Comparison of ENCODE assay signal across 25 mouse cellular contexts in genomic region chr17:87897175-87897574, GRCm38 (mm10). TPM values are rescaled to one million over a fixed set of nuclear protein-coding genes. Genes with fewer than 3 reads are reported as not detected.
DNase-seq lines count a peak whose midpoint lies in the region; ATAC-seq and TF ChIP-seq lines count a peak whose summit lies in the region.
"Had no signal": no experiment of that assay in that cellular context is flagged by ENCODE, and none has a peak within 500 bp of the region (broad histone marks: within the 10 kb centered on the region; RNA-seq: fewer than 3 reads in every experiment).

No protein-coding gene starts in this region.

- H3K27me3 ChIP-seq in hindbrain, embryonic 16.5 days (replicated peaks; ENCODE audit: control insufficient read depth, insufficient read depth, low read length) = no peaks in the 10 kb centered on the region
- no peaks in the 10 kb centered on the region for H3K27me3 ChIP-seq in hindbrain, postnatal 0 days (ENCODE audit: insufficient read depth, low read length)
- no peaks in the 10 kb centered on the region for H3K27me3 ChIP-seq in neural tube, embryonic 15.5 days (replicated peaks)
- H3K27me3 ChIP-seq: embryonic facial prominence, embryonic 12.5 days; limb, embryonic 13.5 days had no signal

- 58% methylated on average over 6 of the region's 6 CpGs for WGBS in hindbrain, embryonic 16.5 days
- WGBS in hindbrain, postnatal 0 days = 61% methylated on average over 6 of the region's 6 CpGs
- WGBS in neural tube, embryonic 15.5 days = 58% methylated on average over 6 of the region's 6 CpGs

- no peak overlapping the region for H3K9ac ChIP-seq in hindbrain, embryonic 16.5 days (ENCODE audit: low read depth, low read length)
- H3K9ac ChIP-seq in hindbrain, postnatal 0 days (replicated peaks; ENCODE audit: low read length) = no peak overlapping the region
- no peak overlapping the region for H3K9ac ChIP-seq in neural tube, embryonic 15.5 days (replicated peaks)
- H3K9ac ChIP-seq: embryonic facial prominence, embryonic 12.5 days; limb, embryonic 13.5 days; liver, embryonic 14.5 days had no signal

- DNase-seq in embryo, embryonic 10 days (ENCODE audit: low spot score) = peak; percentile 26
- DNase-seq in embryo, embryonic 10.5 days (ENCODE audit: low spot score) = no peak
- DNase-seq in hindbrain, postnatal 0 days (ENCODE audit: low spot score) = no peak
- peak; percentile 14 for DNase-seq in neural tube, embryonic 10.5 days (ENCODE audit: extremely low spot score, low spot score)
- DNase-seq in adrenal gland, postnatal 25 days = no peak
- DNase-seq in right cerebral cortex, postnatal 25 days = no peak
- DNase-seq: adrenal gland, postnatal 10 days; cerebellum, adult 11 months; cerebellum, postnatal 14 days; gastrocnemius, postnatal 10 days; heart, adult 2 months; heart, postnatal 36 days; kidney, adult 11 months; thymus, postnatal 14 days had no signal

- H3K4me1 ChIP-seq in hindbrain, embryonic 16.5 days (ENCODE audit: control insufficient read depth, insufficient read depth, low read depth, low read length) = peaks cover 4% of the 10 kb centered on the region
- H3K4me1 ChIP-seq in hindbrain, postnatal 0 days (ENCODE audit: insufficient read depth, low read length) = no peaks in the 10 kb centered on the region
- peaks cover 12% of the 10 kb centered on the region for H3K4me1 ChIP-seq in neural tube, embryonic 15.5 days
- H3K4me1 ChIP-seq: embryonic facial prominence, embryonic 12.5 days; limb, embryonic 13.5 days had no signal

- ATAC-seq in hindbrain, embryonic 16.5 days = 0 out of 2 replicates have a peak, but pooled peaks have one; percentile 37
- no peak for ATAC-seq in hindbrain, postnatal 0 days
- no peak for ATAC-seq in neural tube, embryonic 15.5 days (ENCODE audit: low FRiP score)

- H3K36me3 ChIP-seq in hindbrain, embryonic 16.5 days (ENCODE audit: control insufficient read depth, insufficient read depth, low read length) = no peaks in the 10 kb centered on the region
- H3K36me3 ChIP-seq in hindbrain, postnatal 0 days (ENCODE audit: insufficient read depth, low read length) = no peaks in the 10 kb centered on the region
- no peaks in the 10 kb centered on the region for H3K36me3 ChIP-seq in neural tube, embryonic 15.5 days
- H3K36me3 ChIP-seq: embryonic facial prominence, embryonic 12.5 days; limb, embryonic 13.5 days had no signal

- H3K27ac ChIP-seq in hindbrain, embryonic 16.5 days (ENCODE audit: low read depth, low read length) = no peak overlapping the region
- no peak overlapping the region for H3K27ac ChIP-seq in hindbrain, postnatal 0 days
- H3K27ac ChIP-seq in neural tube, embryonic 15.5 days (replicated peaks) = no peak overlapping the region
- H3K27ac ChIP-seq: embryonic facial prominence, embryonic 12.5 days; heart, adult 2 months; limb, embryonic 13.5 days; liver, embryonic 14.5 days had no signal

- no peaks in the 10 kb centered on the region for H3K9me3 ChIP-seq in hindbrain, embryonic 16.5 days (ENCODE audit: control insufficient read depth, low read length)
- no peaks in the 10 kb centered on the region for H3K9me3 ChIP-seq in hindbrain, postnatal 0 days (ENCODE audit: low read length)
- no peaks in the 10 kb centered on the region for H3K9me3 ChIP-seq in neural tube, embryonic 15.5 days (replicated peaks)
- H3K9me3 ChIP-seq: embryonic facial prominence, embryonic 12.5 days had no signal

- TF ChIP-seq CTCF in hindbrain, postnatal 0 days (IDR thresholded peaks at IDR 0.05; ENCODE audit: low read depth) = no peak

- no peak overlapping the region for H3K4me2 ChIP-seq in hindbrain, embryonic 16.5 days (ENCODE audit: low read length)
- H3K4me2 ChIP-seq in hindbrain, postnatal 0 days (ENCODE audit: low read depth, low read length) = no peak overlapping the region
- H3K4me2 ChIP-seq in neural tube, embryonic 15.5 days = no peak overlapping the region
- H3K4me2 ChIP-seq: embryonic facial prominence, embryonic 12.5 days; limb, embryonic 13.5 days had no signal

- no peak overlapping the region for H3K4me3 ChIP-seq in hindbrain, embryonic 16.5 days (ENCODE audit: low read length)
- no peak overlapping the region for H3K4me3 ChIP-seq in hindbrain, postnatal 0 days (ENCODE audit: low read length)
- no peak overlapping the region for H3K4me3 ChIP-seq in neural tube, embryonic 15.5 days (replicated peaks)
- H3K4me3 ChIP-seq: embryonic facial prominence, embryonic 12.5 days; heart, adult 2 months; limb, embryonic 13.5 days had no signal

RNA-seq across cellular contexts. Expression of gene Rpl36-ps4, which starts 23.6 kb away (rescaled TPM):
- polyA plus RNA-seq in hindbrain, embryonic 16.5 days (2015; fragmentation: Nextera tagmentation; extraction: Ambion mirVana) = not detected in 2 replicates
- not detected in 2 replicates for total RNA-seq in hindbrain, postnatal 0 days (2014; rRNA removed)
- polyA plus RNA-seq in hindbrain, postnatal 0 days (2015; fragmentation: Nextera tagmentation; extraction: Ambion mirVana) = not detected in 2 replicates
- polyA plus RNA-seq in neural tube, embryonic 15.5 days (2015; fragmentation: Nextera tagmentation; extraction: Ambion mirVana) = not detected in 2 replicates
- not detected in 2 replicates for total RNA-seq in adrenal gland, postnatal 25 days (2021)
- total RNA-seq: adrenal gland, postnatal 10 days; gastrocnemius, postnatal 10 days; heart, adult 2 months; heart, postnatal 36 days; layer of hippocampus, postnatal 14 days; megakaryocyte-erythroid progenitor cell, adult 5-6 weeks had no signal
- polyA plus RNA-seq: embryonic facial prominence, embryonic 12.5 days; heart, adult 2 months; heart, embryonic 14.5 days; kidney, embryonic 16.5 days; large intestine, adult 2 months; limb, embryonic 13.5 days; liver, embryonic 14.5 days; small intestine, adult 2 months had no signal

Comparison
In these comparisons a context has a peak if more than half of its experiments do, and no peak if none do; other contexts are left out.
1. DNase-seq: peak in embryo, embryonic 10 days (single experiment) and neural tube, embryonic 10.5 days (single experiment); none in embryo, embryonic 10.5 days (single experiment), hindbrain, postnatal 0 days (single experiment), adrenal gland, postnatal 25 days (single experiment) and right cerebral cortex, postnatal 25 days (single experiment).